Mouse (Mus musculus) CH12.LX (cell line): ENCODE measurements around the gene Ucn3. TPM values are rescaled to one million over a fixed set of nuclear protein-coding genes. Genes with fewer than 3 reads are reported as not detected.

Experiments
- DNase-seq: peaks from one replicate; pipeline ENCODE4 v3.0.0-alpha.2; 2013; ENCODE audit errors: extremely low read depth
- H3K27ac ChIP-seq: 2 replicates; pipeline ENCODE4 v1.5.1; 2012; ENCODE audit warnings: low read depth, mild to moderate bottlenecking, control low read depth, moderate library complexity; ENCODE audit not compliant: insufficient read depth
- H3K27me3 ChIP-seq: replicated peaks from 2 replicates; pipeline ENCODE3; 2012; ENCODE audit warnings: inconsistent platforms
- H3K36me3 ChIP-seq, 2 experiments: replicated peaks in 1 of 2; 2 replicates each; pipeline versions ENCODE3 to v1.6.1; 2012; ENCODE audit warnings: inconsistent platforms in 1 of 2, low read length in 1 of 2, mild to moderate bottlenecking in 1 of 2, mixed read lengths in 1 of 2, moderate library complexity in 1 of 2; ENCODE audit not compliant: control insufficient read depth in 1 of 2, insufficient read depth in 1 of 2
- H3K4me1 ChIP-seq, 2 experiments: 2 replicates each; pipeline ENCODE4 v1.6.1; 2012; ENCODE audit warnings: inconsistent platforms in 1 of 2, moderate library complexity in 1 of 2; ENCODE audit not compliant: insufficient read depth in 2 of 2, control insufficient read depth in 1 of 2
- H3K4me2 ChIP-seq: 2 replicates; pipeline ENCODE4 v1.6.1; 2012; ENCODE audit warnings: low read depth, mild to moderate bottlenecking, control low read depth; ENCODE audit not compliant: poor library complexity, insufficient read depth, severe bottlenecking
- H3K4me3 ChIP-seq, 3 experiments: fragments of 150-350 bp in 1 of 3; sonication (generic) in 1 of 3; replicated peaks in 1 of 3; 2 replicates each; pipeline versions ENCODE3 to v1.5.1; 2011 to 2012; ENCODE audit warnings: low read depth in 2 of 3, low read length in 2 of 3, mild to moderate bottlenecking in 2 of 3, moderate library complexity in 2 of 3, control low read depth in 1 of 3, improper control_type of control experiment in 1 of 3, inconsistent platforms in 1 of 3, mixed read lengths in 1 of 3; ENCODE audit not compliant: poor library complexity in 1 of 3
- H3K79me2 ChIP-seq: replicated peaks from 2 replicates; pipeline ENCODE4 v1.6.1; 2012; ENCODE audit warnings: mild to moderate bottlenecking, moderate library complexity; ENCODE audit not compliant: control insufficient read depth, poor library complexity, insufficient read depth, severe bottlenecking; ENCODE audit errors: extremely low read depth
- H3K9ac ChIP-seq: 2 replicates; pipeline ENCODE4 v1.6.1; 2012; ENCODE audit warnings: low read depth, mild to moderate bottlenecking, control low read depth, moderate library complexity; ENCODE audit not compliant: insufficient read depth
- H3K9me3 ChIP-seq: replicated peaks from 2 replicates; pipeline ENCODE3; 2012; ENCODE audit warnings: low read length, inconsistent platforms, mixed read lengths
- BHLHE40 ChIP-seq: IDR thresholded peaks from 2 replicates; pipeline ENCODE4 v1.6.1; 2011; ENCODE audit warnings: mild to moderate bottlenecking, low read depth, low read length, improper control_type of control experiment
- EP300 ChIP-seq: IDR thresholded peaks from 2 replicates; pipeline ENCODE4 v1.6.1; 2011; ENCODE audit warnings: low read length, improper control_type of control experiment
- ETS1 ChIP-seq: conservative IDR thresholded peaks from 2 replicates; pipeline ENCODE4 v1.6.1; 2012; ENCODE audit warnings: low read depth, mild to moderate bottlenecking, inconsistent platforms, low read length, improper control_type of control experiment, moderate library complexity
- GABPA ChIP-seq: IDR thresholded peaks from 2 replicates; pipeline ENCODE4 v1.6.1; 2012; ENCODE audit warnings: low read depth, low read length, improper control_type of control experiment, inconsistent platforms; ENCODE audit not compliant: insufficient replicate concordance
- HCFC1 ChIP-seq: IDR thresholded peaks from 2 replicates; pipeline ENCODE4 v1.6.1; 2012; ENCODE audit warnings: low read depth, mild to moderate bottlenecking, inconsistent platforms, low read length, improper control_type of control experiment
- JUND ChIP-seq: conservative IDR thresholded peaks from 2 replicates; pipeline ENCODE4 v1.6.1; 2011; ENCODE audit warnings: low read depth, low read length, improper control_type of control experiment
- MXI1 ChIP-seq: IDR thresholded peaks from 2 replicates; pipeline ENCODE4 v1.6.1; 2011; ENCODE audit warnings: mild to moderate bottlenecking, low read depth, low read length, improper control_type of control experiment
- MYC ChIP-seq: IDR thresholded peaks from 2 replicates; pipeline ENCODE4 v1.6.1; 2011; ENCODE audit warnings: low read depth, mild to moderate bottlenecking, improper control_type of control experiment, low read length
- NRF1 ChIP-seq: IDR thresholded peaks from 2 replicates; pipeline ENCODE4 v1.6.1; 2014; ENCODE audit warnings: low read depth, mild to moderate bottlenecking, inconsistent platforms, low read length, improper control_type of control experiment, moderate library complexity
- POLR2AphosphoS2 ChIP-seq: IDR thresholded peaks from 2 replicates; pipeline ENCODE4 v1.6.1; 2011; ENCODE audit warnings: low read depth, low read length, improper control_type of control experiment
- RCOR1 ChIP-seq: conservative IDR thresholded peaks from 2 replicates; pipeline ENCODE4 v1.6.1; 2012; ENCODE audit warnings: low read depth, mild to moderate bottlenecking, inconsistent platforms, low read length, improper control_type of control experiment
- SIN3A ChIP-seq: IDR thresholded peaks from 2 replicates; pipeline ENCODE4 v1.6.1; 2012; ENCODE audit warnings: low read length, improper control_type of control experiment, inconsistent platforms
- SMC3 ChIP-seq: IDR thresholded peaks from 2 replicates; pipeline ENCODE4 v1.6.1; 2011; ENCODE audit warnings: low read depth, low read length, improper control_type of control experiment
- UBTF ChIP-seq: IDR thresholded peaks from 2 replicates; pipeline ENCODE4 v1.6.1; 2012; ENCODE audit warnings: low read depth, mild to moderate bottlenecking, inconsistent platforms, low read length, improper control_type of control experiment, moderate library complexity
- USF2 ChIP-seq: conservative IDR thresholded peaks from 2 replicates; pipeline ENCODE4 v1.6.1; 2011; ENCODE audit warnings: low read depth, low read length, improper control_type of control experiment
- ZKSCAN1 ChIP-seq: IDR thresholded peaks from 2 replicates; pipeline ENCODE4 v1.6.1; 2012; ENCODE audit warnings: low read depth, inconsistent platforms, low read length, improper control_type of control experiment, borderline replicate concordance
- ZNF384 ChIP-seq: IDR thresholded peaks from 2 replicates; pipeline ENCODE4 v1.6.1; 2012; ENCODE audit warnings: low read depth, low read length, improper control_type of control experiment, inconsistent platforms
- dilution Hi-C: fragments of 300-500 bp; cut with MboI; formaldehyde crosslinking; loops from 2 replicates; pipeline ENCODE4 v1.14.3; 2020; ENCODE audit warnings: low sequenced_read_pairs; ENCODE audit not compliant: extremely low pct_unique_long_range_greater_than_20kb, extremely low pct_ligation_motif_present
- in situ Hi-C: fragments of 300-500 bp; cut with MboI; formaldehyde crosslinking; loops from 3 replicates; pipeline ENCODE4 v1.14.3; 2019; ENCODE audit warnings: low sequenced_read_pairs, low pct_ligation_motif_present, low pct_unique_long_range_greater_than_20kb, mixed read lengths
- polyA plus RNA-seq: library from polyadenylated mRNA; unstranded; fragments of >175 nt; gene quantifications from 2 replicates; pipeline ENCODE4 v1.2.1, GENCODE M21; 2012; ENCODE audit warnings: low read depth; ENCODE audit not compliant: insufficient read length
- total RNA-seq, 2 experiments: library from RNA; depleted of rRNA; stranded (reverse); fragments of 300-350 nt in 1 of 2; fragments of >200 nt in 1 of 2; gene quantifications; 2 replicates each; pipeline ENCODE4 v1.2.3; 2012 to 2014

The Ucn3 gene
- total and polyA plus RNA-seq, 3 experiments, result not detected

GRCm38 (mm10) chr13:3908262-3908661 is 36.9 kb downstream of the Ucn3 start:
- H3K27ac ChIP-seq, result no peak overlapping the region
- in situ Hi-C loops, result loop anchor here (25.0 kb wide), 1 partner anchor 496 kb away; no protein-coding TSS in a partner anchor
- no peaks in the 10 kb centered on the region; the same call in 1 of the 2 replicates for H3K79me2 ChIP-seq
- H3K27me3 ChIP-seq, result no peaks in the 10 kb centered on the region
- H3K9ac ChIP-seq, result no peak overlapping the region
- no peak for DNase-seq
- peaks cover 2 to 33% of the 10 kb centered on the region in 2 experiments for H3K4me1 ChIP-seq
- dilution Hi-C loops, result no loop called here
- H3K4me3 ChIP-seq, result no peak overlapping the region
- H3K9me3 ChIP-seq, result no peaks in the 10 kb centered on the region
- no peak for TF ChIP-seq BHLHE40
- TF ChIP-seq ZNF384, result no peak
- TF ChIP-seq JUND, result no peak
- no peak overlapping the region for H3K4me2 ChIP-seq
- H3K36me3 ChIP-seq, result peaks cover 3 to 26% of the 10 kb centered on the region in 2 experiments

DNA sequence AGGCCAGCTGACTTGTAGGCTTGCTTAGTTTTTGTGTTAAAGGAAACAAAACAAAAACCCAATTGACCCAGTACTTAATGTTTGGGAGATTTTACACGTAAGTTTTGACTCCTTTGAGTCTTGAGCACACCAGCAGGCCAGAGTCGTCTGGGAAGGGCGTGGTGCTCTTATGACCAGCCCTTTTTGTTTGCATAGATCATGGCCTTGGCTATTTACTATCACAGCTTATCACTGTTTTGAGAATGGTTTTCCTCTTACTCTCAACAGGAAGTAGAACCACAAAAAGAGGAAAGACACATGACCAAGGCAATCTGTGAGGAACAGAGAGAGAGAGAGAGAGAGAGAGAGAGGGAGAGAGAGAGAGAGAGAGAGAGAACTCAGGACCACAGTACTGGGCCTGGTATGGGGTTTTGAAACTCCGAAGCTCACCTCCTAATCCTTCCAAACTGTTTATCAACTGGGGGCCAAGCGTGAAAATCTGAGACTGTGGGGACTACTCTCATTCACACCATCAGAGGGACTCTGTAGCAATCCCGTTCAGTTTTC is 37.9 kb downstream of the Ucn3 start:
- no peak overlapping the region for H3K9ac ChIP-seq
- in situ Hi-C loops, result loop anchor here (25.0 kb wide), 1 partner anchor 495 kb away; no protein-coding TSS in a partner anchor
- no peak overlapping the region for H3K27ac ChIP-seq
- TF ChIP-seq UBTF, result no peak
- TF ChIP-seq USF2, result no peak
- TF ChIP-seq JUND, result no peak
- no peak for TF ChIP-seq MYC
- no peak for TF ChIP-seq HCFC1
- TF ChIP-seq EP300, result no peak
- TF ChIP-seq ETS1, result no peak
- TF ChIP-seq GABPA, result no peak
- TF ChIP-seq NRF1, result no peak
- no peak for TF ChIP-seq SMC3
- no peak for TF ChIP-seq ZKSCAN1
- TF ChIP-seq SIN3A, result no peak
- TF ChIP-seq MXI1, result no peak
- no peak for TF ChIP-seq RCOR1
- no peak for TF ChIP-seq POLR2AphosphoS2
- TF ChIP-seq, all 38 proteins: peak for 0
- Histone ChIP-seq H3K4me2 (no peak overlapping the region), H3K4me1 (peaks cover 2 to 33% of the 10 kb centered on the region in 2 experiments), H3K9me3 (no peaks in the 10 kb centered on the region), H3K36me3 (peaks cover 3 to 28% of the 10 kb centered on the region in 2 experiments), H3K79me2 (no peaks in the 10 kb centered on the region), H3K27me3 (no peaks in the 10 kb centered on the region), H3K4me3 (no peak overlapping the region)
- dilution Hi-C loops, result no loop called here
- no peak for DNase-seq
